Mouse (Mus musculus) testis, postnatal 14 days (tissue): Measurements from ENCODE around the gene Tmem251.
A peak's percentile ranks its signal among the peaks of the same experiment; 100 is the strongest.

Source experiments
- DNase-seq: peaks from one replicate; pipeline ENCODE4 v3.0.0; 2021; ENCODE audit warnings: low spot score

The Tmem251 gene

DNA sequence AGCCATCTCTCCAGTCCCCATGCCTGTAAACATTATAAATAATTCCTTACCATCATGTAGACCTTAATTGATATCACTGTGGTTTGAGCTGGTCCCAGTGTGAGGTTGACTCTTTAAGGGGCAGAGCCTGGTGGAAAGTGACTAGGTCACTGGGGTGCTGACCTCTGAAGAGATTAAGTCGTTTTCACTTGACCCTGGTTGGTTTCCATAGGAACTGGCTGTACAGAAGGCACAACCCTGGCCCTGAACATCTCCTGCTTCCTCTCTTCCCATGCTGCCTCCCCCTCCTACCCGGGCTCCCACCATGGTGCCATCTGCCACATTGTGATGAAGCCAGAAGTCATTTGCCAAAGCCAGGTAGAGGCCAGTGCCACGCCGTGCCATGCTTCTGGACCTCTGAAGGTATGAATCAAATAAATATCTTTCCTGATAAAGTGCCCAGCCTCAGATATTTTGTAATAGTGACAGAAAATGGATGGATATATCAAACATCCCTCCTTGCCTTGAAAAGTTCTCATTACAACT, 32.6 kb upstream of the Tmem251 start:
- DNase-seq: no peak

DNA sequence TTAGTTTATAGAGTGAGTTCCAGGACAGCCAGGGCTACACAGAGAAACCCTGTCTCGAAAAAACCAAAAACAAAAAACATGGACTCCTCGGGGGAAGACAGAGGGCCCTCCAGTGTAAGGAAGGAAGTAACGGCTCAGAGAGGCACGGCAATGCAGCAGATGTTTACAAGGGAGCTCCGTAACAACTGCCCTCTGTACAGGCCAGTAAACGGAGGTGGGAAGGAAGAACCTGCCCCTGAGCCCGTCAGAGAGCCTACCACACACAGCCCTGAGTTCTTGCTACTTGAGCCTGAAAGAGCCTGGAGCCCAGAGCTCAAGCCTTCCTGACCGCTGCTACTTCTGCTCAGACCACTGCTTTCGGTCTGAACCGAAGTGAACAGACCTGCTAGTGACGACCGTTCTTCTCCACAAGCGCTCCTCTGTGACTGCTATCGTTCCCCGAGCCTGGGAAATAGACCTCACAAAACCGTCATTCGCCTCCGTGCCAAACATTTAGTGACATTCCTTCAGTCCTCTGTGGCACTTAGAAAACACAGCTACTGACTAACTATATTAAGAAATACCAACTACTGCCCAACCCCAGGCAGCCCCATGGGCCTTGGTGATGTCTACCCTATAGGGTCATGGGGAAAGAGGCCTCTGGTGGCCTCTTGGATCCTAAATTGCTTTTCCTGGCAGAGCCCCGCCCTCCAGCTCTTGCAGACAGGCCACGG, 30.3 kb upstream of the Tmem251 start:
- no peak for DNase-seq

DNA sequence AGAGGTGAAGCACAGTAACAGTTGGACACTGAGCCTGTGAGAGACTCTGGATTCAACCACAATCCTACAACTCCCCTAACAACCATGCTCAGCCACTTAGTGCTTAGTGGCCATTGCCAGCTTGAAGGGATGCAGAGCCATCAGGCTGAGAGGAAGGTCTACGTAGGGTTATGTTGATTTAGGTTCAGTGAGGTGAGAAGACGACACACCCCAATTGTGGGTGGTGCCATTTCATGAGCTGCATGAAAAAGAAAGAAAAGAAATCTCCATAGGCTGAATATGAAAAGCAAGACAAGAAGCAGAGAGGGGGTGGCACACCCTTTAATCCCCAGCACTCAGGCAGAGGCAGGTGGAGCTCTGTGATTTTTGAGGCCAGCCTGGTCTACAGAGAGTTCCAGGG, 29.4 kb upstream of the Tmem251 start:
- no peak for DNase-seq

DNA sequence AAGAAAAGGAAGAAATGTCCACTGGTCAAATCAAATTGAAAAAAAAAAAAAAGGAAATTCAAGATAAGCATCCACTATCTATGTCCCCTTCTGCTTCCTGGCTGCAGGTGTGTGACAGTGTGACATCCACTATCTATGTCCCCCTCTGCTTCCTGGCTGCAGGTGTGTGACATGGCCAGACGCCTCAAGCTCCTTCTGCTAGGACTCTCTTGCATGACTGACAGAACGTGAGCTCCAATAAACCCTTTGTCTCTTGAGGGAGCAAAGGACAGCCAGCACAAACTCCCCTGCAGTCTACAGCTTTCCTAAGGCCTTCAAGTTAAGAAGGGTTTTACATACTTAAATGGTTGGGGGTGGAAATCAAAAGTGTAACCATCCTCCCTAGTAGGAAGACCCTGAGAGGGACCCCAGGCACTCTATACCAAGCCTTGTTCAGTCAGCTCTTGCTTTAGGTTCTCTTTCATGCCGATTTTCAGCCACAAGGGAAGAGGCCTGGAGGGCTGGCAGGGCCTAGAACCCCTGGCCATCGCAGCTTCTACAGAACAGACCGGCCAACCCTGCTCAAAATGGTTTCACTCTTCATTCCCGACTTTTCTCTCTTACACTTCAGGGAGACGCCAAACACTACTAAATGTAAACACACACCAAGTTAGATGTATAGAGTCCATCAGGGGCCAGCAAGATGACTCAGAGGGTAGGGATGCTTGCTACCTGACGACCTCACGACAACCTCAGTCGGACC, 28.7 kb upstream of the Tmem251 start:
- DNase-seq: no peak

GRCm38 (mm10) chr12:102719552-102720315, 23.8 kb upstream of the Tmem251 start:
- DNase-seq: no peak

- DNase-seq: no peak
Observed at GRCm38 (mm10) chr12:102722451-102722850, 21.1 kb upstream of the Tmem251 start.

GRCm38 (mm10) chr12:102722966-102723365, 20.6 kb upstream of the Tmem251 start:
- DNase-seq: no peak

- DNase-seq: no peak
Observed at GRCm38 (mm10) chr12:102723861-102724260, 19.7 kb upstream of the Tmem251 start.

DNA sequence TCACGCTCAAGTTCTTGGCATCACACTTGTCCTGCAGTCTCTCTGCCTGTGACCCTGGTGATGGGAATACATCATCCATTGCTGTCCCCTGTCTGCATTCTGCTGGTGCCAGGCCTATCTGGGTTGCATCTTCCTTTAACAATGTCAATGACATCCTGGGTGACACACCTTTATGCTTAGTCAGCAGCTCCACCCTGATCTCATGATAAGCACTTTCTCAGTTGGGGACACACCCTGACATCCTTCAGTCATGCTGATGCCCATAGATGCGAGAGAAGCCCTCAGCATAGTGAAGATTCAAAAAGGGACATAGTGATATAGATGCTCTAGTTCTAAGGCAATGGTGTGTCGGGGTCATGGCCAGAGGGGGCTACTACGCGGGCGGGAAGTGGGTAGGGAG, 18.4 kb upstream of the Tmem251 start:
- no peak for DNase-seq

DNA sequence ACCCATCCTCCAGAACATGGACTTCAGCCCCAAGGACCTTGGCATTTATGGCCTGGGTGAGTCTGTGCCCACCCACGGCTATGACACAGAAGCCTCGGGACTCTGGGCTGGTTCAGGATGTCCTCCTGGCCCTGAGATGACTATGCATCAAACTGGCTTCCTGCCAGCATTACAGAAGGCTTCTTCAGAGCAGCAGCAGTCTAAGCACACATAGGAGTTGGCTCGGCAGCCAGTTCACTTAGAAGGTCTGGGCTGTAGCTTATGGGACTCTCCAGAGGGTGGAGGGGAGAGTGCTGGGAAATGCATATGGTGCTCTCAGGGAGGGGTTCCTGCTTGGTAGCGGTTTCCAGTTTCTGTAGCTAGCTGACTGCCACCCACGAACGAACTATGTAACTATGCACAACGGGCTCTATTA, 17.8 kb upstream of the Tmem251 start:
- no peak for DNase-seq

DNA sequence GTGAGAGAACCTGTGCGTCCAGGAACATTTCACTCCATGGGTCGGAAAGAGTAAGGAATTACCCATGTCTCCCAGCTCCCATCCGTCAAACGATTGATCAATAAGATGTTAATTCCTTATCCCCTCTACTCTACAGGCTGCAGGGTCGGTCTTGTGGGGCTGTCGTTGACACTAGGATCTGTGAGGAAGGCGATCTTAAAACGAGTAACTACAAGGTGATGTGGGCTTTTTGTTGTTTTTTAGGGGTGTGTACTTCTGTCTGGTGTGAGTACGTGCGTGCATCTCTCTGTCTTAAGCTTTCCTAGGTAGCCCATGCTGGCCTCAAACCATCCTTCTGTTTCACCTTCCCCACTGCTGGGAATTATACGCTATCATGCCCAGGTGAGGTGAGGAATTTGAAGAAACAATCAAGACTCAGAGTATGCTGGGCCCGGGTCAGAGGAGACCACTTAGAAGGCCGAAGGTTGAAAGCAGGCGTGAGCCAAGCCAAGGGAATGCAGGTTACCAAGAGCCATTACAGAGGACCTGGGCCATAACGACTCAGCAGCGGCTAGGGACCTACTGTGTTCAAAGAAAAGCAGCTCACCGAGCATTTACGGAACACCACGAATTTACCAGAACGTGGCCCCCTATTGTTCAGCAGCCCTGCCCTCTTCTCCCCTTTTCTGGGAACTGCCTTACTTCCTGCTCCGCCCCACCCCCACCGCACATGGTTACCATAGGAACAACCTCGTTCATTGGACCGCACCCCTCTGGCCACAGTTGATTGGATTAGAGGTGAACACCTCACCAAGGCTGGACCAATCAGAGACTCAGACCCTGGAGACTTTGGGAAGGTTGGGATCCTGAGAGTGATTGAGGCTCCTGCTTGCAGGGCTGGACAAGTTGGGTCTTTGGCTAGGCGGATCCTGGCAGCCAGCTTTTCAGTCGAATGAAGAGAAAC, 13.4 kb upstream of the Tmem251 start:
- peak; percentile 79 for DNase-seq

DNA sequence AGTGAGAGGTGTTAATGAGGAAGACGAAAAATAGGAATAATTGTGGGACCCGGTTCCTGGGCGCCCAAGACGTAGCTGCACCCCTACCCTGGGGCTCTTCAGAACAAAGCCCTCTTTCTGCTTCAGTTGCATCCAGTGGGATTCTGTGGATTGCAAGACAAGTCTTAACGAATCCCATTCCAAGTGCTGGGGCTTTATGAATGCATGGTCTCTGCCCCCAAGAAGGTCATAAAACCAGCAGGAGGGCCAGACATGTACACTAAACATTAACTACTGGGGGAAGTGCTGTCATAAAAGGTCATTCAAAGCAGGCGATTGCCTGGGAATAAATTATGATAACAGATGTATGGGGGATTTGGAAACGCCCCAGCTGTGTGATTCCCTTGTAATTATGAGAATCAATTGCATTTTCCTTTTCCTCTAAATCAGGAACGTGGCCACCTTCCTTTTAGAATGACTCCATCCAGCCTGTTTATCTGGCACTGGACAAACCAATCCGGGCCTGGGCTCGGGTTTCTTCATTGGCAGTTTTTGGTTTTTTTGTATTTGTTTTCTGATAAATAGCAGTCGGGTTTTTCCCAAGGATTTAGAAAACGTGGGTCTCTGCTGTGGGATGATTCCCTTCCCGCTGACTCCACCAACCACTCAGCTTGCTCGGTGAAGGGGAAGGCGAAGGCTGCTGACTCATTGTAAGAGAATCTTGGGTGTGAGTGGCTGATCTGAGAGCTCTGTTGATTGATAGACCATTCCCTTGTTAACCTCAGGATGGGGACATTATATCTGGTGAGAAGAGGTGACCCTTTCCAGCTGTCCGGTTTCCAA, 12.6 kb upstream of the Tmem251 start:
- DNase-seq: no peak

DNA sequence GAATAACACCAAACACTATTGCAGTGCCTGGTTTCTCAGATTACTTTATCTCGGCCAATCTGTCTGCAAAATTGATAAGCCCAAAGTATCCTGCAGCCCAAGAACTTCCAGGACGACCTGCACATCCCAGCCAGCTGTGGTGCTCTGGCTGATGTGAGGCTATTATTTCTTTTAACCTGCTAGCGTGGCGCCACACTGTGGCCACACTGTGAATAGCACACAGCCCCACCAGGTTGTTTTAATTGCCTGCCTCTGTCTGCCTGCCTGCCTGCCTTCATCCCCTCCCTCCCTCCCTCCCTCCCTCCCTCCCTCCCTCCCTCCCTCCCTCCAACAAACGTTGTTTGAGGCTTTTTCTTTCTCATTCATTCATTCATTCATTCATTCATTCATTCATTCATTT, 10.2 kb upstream of the Tmem251 start:
- peak; percentile 50 for DNase-seq

GRCm38 (mm10) chr12:102739096-102739495, 4.5 kb upstream of the Tmem251 start:
- DNase-seq: no peak

GRCm38 (mm10) chr12:102740285-102740684, 3.3 kb upstream of the Tmem251 start:
- no peak for DNase-seq

- DNase-seq: no peak
Observed at GRCm38 (mm10) chr12:102742056-102742455, 1.5 kb upstream of the Tmem251 start.

DNA sequence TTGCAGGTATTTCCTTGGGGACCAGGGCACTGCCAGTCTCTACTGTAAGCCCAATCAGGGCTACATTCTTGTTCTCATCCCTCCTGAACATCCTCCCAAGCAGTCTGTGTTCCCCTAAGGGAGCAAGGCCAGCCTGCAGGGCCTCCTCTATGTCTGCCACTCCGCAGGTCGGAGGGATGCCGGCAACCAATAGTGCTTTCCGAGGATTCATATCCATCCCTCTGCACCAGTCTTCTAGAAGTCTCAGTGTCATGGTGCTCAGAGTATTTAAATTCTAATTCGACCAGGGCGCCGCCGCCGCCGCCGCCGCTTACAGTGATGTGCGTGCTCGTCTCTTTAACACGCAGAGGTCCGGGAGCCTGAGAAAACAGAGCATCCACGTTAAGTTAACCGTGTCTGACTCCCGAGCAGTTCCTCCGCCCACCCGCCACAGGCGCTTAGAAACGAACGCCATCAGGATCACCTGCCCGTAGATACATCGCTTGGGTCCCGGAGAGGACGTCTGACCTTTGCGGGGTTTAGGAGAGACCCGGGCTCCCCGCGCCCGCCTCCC, 450 bp upstream of the Tmem251 start:
- peak; percentile 20 for DNase-seq

GRCm38 (mm10) chr12:102744839-102745238, 1.3 kb downstream of the Tmem251 start:
- DNase-seq: no peak

DNA sequence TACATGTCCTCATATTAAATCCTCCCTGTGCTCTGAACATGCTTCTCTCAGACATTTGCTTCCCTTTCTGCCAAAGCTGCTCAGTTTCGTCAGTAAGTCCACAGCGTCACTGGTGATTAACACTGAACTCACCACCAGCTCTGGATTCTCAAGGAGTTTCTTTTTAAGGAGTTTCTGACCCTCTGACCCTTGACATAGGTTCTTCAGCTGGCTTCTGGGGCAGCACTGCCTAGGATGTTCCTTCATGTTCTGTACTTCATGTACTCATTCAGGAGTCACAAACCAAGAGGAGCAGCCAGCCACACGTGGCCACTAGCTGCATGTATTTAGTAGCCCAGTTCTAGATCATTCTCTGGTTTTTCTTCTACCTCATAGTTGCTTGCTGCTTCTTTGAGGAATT, 4.7 kb downstream of the Tmem251 start:
- DNase-seq: no peak

DNA sequence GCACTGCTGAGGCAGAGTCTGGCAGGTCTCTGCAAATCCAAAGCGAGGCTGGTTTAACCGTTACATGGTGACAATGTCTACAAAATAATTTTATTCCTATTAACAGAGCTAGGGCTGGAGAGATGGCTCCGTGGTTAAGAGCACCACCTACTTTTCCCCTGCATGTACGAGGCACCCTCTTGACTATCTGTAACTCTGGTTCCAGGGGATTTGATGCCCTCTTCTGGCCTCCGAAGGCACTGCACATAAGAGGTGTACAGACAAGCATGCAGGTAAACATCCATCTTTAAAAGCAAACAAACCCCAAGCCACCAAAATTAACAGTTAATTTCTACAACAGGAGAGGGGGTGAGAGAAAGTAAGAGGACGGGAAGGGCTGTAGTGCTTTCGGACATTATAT, 12.7 kb downstream of the Tmem251 start:
- DNase-seq: peak; percentile 33
